Mouse (Mus musculus) c-Kit-positive CD71-positive TER-119-negative erythroid progenitor cells, embryonic 14.5 days (primary cell): ENCODE measurements around the gene Foxd2.

Source experiments
- DNase-seq: peaks from one replicate; pipeline ENCODE4 v3.0.0-alpha.2; 2013; ENCODE audit warnings: low read depth

Gene Foxd2

DNA sequence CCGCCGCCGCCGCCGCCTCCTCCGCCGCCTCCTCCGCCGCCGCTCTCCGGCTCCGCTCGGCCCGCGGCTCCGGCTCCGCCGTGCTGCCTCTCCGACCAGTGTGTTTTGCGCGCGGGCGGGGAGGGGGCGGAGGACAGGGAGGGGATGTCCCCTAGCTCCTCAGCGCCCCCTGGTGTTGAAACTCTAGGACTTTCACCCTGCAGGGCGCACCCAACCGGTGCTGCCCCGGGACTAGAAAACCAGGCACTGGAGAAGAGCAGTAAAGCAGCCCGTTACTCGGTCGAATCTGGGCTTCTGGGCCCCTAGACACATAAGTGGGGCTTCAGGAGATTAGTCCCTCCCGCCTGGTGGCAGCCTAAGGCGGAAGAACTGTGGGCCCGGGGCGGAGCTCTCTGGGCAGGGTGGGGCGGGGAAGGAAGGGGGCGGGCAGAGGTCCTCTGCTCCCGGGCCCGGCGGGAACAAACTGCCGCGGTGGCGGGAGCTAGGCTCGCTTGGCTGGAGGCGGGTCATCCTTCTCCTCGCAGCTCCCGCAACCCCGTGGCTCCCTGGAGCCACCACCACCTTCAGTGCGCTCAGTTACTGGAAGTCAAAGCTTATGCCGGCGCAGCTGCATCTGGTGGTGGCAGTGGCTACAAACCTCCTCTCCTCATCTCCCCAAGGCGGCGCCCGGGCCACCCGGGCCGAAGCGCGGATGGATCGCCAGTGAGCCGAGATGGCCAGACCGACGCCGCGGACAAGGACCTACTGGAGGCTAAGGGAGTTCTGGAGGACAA is at the start of gene Foxd2:
Foxd2 (minus strand) TSS at position 45 of the 773 bp plus-strand sequence.
- DNase-seq, result peak; percentile 79

DNA sequence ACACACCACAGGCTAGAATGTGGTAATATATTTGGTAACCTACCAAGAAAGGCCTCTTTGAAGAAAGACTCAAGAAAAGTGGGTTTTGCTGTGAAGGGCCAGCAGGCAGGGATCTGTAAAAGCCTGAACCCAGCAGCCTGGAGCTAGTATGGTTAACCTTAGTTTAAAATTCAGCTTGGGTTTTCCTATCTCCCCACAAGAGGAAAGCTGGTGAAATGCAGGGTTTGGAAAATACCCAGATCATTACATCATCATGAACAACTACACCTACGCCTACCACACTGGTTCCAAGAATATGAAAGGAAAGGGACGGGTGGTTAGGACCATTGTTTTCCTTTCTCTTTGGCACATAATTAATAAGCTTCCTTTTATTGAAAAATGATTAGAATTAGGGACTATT is 49.6 kb upstream of the Foxd2 start:
- no peak for DNase-seq

DNA sequence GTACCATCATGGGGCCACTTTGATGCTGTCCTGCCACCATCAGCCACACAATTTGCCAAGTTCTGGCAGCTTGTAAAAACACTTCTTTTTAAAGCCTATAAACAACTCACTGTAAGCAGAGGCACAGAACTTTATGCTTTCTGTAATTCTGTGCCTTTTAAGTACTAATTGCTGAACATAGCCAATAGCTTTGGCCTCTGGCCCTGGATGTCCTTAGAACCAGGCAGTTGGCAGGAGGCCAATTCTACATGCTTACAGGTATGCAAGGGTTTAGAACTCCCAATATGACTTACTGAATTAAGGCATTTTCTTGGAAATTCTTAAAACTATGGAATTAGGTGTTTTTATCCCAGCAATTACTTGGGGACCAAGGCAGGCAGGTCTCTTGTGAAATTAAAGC is 48.7 kb upstream of the Foxd2 start:
- no peak for DNase-seq

DNA sequence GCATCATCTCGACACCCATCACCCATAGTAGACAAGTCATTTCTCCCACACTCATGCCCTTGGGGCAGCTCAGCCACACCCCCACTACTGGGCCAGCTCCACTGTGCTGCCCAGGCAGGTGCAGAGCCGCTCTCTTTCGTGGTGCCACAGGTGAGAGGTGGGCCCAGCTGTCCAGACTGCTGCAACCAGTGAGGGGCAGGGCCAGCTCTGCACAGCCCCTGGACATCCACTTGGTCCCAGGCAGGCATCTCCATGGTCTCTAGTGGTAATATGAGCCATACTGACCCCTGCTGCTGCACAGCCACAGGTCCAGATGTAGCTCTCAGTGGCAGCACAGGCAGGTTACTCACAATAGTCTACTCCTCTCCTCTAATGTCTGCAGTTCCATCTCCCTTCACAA is 44.5 kb upstream of the Foxd2 start:
- DNase-seq, result no peak

DNA sequence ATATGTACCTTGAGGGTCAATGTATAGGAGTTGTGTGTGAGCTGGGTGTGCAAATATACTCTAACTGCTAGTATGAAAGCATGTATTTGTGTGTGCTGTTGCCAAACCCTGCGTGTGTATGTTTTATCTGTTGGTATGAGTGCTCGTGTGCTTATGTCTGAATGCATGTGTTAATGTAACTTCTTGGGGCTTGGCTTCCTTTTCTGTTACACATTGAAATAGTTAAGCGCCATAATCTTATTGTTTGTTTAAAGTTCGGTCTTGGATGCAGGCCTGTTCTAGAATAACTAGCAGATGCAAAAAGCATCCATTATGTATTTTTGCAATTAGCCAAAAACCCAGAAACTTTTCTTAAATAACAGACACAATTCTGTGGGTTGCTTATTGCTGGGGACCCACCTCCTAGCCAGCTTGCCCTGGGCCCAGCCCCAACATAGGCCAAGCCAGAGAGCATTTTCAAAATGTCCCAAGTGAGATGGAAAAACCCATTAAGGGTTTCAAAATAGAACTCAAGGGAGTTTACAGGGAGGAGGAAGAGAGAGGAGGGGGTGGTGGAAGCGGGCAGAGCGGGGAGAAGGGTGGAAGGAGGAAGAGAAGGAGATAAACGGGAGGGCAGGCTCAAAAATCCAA is 39.3 kb upstream of the Foxd2 start:
- no peak for DNase-seq

DNA sequence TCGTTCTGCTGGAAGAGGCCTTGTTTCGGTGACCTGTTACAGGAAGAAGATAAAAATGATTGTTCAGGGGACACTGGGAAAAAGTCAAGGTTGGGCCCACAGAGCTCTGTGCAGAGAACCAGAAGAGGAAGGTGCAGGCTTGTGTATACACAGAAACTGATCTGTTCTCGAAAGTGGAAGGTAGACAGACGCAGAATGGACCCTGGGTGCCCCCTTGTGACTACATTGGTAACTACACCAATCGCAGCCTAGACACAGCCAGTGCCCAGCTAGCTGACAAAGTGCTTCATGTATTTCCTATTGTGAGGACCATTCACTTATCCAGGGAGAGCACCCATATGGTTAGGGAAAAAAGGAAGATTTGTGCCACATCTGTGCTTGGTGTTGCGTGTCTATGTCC is 38.7 kb upstream of the Foxd2 start:
- peak; percentile 24 for DNase-seq

DNA sequence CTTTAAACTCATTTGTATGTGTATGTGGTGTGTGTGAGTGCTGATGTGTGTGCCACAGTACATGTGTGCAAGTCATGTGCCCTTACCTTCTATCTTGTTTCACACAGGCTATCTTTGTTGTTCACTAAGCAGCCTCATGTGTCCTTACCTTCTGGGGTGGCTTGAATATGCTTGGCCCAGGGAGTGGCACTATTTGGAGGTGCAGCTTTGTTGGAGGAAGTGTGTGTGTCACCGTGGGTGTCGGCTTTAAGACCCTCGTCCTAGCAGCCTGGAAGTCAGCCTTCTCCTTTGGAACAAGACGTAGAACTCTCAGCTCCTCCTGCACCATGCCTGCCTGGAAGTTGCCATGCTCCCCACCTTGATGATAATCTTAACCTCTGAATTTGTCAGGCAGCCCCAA is 37.7 kb upstream of the Foxd2 start:
- DNase-seq, result no peak

DNA sequence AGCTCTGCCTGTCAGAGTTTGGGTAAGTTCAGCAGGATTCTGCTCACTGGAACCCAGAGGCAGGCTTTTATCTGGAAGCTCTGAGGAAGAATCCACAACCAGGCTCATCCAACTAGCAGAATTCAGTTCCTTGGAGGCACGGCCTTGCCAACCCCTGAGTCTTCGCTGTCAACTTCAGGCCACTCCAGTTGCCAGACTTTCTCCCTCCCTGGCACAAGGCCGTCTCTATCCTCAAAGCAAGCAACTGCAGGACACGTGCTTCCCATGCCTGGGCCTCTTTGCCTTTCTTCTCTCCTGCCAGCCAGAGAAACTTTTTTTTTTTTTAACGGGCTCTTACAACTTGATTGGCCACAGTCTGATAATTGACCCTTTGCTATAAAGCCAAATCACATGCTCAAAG is 36.3 kb upstream of the Foxd2 start:
- no peak for DNase-seq

DNA sequence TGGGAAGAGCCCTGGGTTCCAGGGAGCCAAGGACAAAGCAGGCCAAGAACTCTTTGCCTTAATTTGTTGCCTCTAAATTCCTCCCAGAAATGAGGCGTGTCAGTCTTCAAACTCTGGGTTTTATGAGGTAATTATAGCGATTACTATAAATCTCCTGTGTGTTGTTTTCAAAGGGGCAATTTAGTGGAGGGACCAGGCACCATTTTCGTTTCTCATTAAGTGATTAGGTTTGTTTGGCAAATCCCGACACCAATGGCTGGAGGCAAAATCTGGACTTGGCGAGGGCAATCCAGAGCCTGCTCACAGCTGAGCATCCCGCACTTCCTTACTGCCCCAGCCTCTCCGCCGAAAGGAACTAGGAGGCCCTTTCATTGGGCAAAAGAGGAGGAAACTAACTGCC is 33.9 kb upstream of the Foxd2 start:
- no peak for DNase-seq

DNA sequence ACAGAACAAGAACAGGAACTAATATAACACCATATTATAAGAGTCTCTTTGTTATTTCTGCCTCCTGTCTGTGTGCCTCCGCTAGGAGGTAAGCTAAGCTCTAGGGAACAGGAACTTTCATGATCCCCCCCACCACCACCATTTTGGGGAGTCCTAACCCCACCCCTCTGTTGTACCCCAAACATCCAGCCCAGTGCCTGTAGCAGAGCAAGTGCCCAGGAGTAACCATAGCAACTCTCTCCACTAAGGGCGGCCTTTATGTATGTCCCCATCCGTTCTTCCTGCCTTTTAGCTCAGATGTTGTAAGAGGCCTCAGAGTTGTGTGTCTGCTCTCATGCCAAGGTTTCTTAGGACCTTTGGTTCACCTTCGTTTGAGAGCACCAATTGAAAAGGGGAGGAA is 33.4 kb upstream of the Foxd2 start:
- DNase-seq, result no peak

DNA sequence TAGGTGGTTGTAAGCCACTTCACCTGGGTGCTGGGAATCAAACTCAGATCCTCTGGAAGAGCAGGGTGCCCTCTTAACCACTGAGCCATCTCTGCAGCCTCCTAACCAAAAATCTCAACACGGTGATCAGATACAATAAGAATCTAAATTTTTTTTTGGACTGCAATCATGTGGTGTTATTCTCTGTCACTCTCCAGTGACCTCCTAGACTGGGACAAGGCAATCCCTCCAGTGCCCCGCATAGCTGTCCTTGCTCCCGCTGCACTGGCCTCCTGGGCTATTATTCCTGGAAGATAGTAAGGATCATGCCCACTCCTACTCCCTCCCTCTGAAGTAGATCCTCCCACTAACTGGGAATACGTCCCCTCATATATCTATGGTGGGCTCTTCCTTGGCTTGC is 32.6 kb upstream of the Foxd2 start:
- no peak for DNase-seq

DNA sequence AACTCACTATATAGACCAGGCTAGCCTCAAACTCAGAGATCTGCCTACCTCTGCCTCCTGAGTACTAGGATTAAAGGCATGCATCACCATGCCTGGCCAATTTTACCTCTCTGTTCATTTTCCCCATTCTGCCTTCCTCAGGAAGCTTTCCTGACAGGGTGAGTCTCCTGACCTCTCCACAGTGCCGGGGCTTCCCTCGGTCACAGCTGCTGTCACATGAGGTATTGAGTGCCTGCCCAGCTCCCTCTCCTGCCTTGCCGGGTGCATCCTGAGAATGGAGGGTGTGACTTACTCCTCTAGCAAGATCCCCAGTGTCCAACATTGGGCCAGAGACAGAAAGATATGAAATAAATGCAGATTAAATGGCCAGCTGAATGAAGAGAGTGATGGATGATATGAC is 29.6 kb upstream of the Foxd2 start:
- no peak for DNase-seq

DNA sequence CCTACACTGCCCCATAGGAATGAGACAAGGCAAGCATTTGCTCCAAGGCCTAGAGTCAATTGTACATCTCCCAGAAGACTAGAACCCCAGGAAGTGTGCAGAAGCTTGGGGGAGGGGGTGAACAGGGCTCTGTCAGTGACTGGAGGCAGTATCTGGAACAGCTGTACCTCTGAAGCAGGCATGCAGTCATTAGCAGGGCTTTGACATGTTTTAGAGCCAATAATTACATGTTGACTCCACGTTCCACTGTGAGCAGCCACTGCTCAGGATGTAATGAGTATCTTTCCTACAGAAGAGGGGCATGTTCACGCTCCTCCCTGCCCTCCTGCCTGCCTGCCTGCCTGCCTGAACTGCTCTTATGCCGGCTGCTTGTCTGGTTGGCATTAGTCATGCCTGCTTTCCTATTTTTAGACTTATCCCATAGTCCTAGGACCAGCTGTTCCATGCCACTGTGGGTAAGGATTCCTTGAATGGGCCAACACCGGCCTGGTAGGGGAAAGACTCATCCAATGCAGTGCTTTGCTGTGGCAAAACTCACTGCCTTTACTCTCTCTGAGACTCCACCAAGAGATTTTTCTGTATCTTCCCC is 28.9 kb upstream of the Foxd2 start:
- DNase-seq, result no peak

DNA sequence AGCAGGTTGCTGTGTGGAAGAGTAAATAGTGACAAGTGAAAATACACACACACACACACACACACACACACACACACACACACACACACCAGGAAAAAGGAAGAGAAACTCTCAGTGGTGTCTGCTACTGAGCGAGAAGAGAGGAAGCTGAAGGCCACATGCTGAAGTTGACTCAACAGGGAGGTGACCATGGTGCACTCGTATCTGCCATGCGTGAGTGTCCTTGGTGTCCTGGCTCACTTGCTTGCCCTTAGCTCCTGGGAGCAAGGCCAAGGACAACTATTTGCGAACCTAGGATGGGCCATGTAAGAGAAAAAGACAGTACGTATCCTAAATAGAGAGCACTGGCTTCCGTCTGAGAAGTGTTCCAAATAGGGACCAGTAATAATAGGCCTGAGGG is 25.5 kb upstream of the Foxd2 start:
- no peak for DNase-seq

DNA sequence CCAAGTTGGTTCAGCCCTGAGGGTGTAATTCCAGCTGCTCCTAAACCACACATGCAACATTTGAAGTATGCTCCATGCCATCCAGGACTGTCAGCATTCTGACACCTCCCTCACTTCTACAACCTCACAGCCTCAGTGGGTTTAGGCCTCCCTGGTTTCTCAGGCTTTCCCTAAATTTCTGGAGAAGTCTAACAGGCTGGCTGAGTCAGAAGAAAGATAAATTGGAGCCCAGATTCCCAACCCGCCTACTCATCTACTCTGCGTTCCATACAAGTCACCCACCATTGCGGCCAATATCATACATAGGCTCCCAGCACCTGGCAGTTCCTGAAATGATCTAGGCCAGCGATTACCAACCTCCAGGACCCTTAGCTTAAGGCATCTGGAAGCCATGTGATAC is 24.1 kb upstream of the Foxd2 start:
- DNase-seq, result no peak

DNA sequence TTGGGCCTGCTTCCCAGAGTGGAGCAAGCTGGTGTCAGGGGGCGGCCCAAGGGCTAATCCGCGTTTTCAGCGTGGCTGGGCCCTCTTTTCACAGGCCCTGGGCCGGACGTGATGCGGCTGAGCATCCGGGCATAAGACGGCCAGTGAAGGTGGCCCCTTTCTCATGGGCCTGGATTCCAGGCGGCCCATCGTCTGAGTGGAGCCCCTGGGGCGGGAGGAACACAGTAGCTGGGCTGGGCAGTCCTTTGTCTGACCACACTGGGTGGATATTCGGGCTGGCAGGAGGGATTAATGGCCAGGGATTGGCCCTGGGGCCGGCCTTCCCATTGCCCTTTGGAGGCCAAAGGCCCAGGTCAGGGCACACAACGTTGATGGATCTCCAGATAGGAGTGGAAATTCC is 20.5 kb upstream of the Foxd2 start:
- DNase-seq, result no peak

DNA sequence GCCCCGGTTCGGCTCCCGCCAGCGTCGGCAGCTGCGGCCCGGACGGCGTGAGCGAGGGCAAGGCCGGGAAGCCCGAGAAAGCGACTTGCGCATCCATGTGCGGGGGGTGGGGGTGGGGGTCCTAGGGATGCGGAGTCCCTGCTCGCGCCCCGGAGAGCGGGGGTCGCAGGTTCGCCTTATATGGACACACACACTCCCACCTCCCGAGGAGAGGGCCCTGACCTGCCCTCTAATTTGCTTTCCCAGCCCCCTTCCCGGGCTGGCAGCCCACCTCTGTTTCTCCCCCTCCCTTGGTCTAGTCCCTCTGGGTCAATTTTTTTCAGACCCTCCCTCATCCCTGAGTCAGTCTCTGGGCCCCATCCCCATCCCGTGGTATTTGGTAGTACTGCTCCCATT is 17.2 kb upstream of the Foxd2 start, which contains the start of gene Foxe3:
Foxe3 (minus strand) TSS at position 97 of the 396 bp plus-strand sequence.
- no peak for DNase-seq

DNA sequence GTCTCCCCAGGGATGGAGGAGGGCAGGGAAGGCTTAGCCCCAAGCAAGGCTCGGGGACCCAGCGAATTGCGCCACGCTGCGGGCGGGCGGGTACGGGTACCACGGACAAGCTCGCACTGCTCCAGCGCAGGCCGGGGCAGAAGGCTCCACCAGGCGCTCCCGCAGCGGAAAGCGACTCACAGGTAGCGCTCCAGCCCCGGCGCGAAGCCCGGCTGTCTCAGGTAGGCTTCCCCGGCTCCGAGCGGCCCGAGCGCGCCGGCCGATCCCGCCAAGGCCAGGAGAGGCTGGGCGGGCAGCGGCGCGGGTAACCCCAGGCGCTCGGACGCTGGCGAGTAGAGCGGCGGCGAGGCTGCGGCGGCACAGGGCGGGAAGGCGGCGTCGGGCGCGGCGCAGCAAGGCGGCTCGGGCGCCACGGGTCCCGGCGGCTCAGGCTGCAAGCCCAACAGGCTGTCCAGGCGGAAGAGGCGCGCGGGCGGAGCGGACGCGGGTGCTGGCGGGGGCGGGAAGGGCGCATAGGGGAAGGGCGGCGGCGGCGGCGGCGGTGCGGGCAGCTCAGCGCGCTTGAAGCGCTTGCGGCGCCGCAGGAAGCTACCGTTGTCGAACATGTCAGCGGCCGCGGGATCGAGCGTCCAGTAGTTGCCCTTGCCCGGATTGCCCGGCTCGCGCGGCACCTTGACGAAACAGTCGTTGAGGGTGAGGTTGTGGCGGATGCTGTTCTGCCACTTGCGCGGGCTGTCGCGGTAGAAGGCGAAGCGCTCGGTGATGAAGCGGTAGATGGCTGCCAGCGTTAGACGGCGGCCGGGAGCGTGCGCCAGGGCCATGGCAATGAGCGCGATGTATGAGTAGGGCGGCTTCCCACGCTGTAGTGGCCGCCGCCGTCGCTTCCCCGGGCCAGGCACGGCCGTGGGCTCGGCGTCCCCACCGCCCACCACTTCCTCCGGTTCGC is 16.6 kb upstream of the Foxd2 start:
- DNase-seq, result no peak

DNA sequence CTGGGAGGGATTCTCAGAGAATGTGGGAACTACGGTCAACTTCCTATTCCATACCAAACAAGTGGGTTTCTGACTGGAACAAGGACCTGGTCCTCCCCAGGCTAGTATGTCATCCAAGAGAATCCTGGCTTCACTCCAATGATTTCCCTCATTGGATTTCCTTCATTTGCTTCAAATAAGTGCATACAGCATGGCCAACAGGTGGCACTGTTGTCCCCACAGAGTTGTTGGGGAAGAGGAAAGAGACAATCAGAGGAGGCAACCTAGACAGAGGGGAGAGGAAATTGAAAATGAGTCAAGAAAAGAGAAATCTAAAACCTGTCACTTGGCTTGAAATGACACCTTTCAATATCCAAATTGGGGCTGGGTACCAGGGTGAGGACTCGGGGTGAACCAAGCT is 8.4 kb upstream of the Foxd2 start:
- no peak for DNase-seq

DNA sequence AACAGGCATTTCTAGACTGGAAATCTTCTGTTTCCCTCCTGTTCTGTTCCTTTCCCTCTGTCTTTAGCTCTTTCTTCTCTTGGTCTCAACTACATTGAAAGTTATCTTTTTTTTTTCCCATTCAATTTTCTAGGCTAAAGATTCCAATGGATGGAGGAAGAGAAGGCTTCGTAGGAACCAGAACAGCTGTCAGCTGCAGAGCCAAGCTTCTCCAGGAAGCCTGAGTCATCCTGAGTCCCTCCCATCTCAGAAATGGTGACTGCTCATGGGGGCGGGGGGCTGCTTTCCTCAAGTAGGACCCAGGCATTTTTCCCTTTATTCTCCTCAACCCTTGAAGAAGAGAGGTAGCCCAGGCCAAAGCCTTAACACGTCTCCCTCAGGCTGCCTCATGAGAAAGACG is 7.4 kb upstream of the Foxd2 start:
- no peak for DNase-seq

DNA sequence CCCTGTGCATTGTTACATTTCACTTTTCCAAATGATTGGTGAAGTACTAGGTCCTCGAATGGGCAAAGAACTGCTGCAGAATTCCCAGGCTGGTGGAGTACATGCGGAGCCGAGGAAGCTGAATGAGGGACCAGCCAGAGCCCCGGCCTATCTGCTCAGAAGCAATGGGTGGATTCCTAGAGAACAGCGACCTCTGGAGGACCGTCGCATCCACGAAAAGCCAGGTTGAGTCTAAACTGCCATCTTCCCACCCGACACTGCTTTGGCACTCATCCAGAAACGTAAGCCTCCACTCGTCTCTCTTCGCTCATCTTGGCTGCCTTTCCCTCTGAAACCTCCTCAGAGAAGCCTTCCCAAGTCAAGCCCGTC is 4.9 kb upstream of the Foxd2 start:
- DNase-seq, result no peak
